Mouse (Mus musculus): ENCODE results near the gene Nfic.

Gene Nfic

GRCm38 (mm10) chr10:81429092-81429491, 26.3 kb downstream of the Nfic start:
- DNase-seq = peak; percentile 96

DNA sequence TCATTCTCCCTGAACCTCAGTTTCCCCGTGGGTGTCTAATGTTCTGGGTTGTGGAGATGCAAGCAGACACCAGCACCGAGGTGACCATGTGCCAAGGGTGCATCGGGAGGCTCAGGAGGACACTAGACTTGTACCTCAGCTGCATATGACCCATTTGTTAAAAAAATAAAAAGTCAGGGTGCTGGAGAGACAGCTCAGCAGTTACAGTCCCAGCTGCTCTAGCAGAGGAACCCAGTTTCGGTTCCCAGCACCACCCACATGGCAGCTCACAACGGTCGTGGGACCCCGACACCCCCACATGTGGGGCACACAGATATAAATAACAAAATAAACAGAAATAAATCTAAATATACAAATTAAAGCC, 26.9 kb downstream of the Nfic start:
- DNase-seq = peak; percentile 94

DNA sequence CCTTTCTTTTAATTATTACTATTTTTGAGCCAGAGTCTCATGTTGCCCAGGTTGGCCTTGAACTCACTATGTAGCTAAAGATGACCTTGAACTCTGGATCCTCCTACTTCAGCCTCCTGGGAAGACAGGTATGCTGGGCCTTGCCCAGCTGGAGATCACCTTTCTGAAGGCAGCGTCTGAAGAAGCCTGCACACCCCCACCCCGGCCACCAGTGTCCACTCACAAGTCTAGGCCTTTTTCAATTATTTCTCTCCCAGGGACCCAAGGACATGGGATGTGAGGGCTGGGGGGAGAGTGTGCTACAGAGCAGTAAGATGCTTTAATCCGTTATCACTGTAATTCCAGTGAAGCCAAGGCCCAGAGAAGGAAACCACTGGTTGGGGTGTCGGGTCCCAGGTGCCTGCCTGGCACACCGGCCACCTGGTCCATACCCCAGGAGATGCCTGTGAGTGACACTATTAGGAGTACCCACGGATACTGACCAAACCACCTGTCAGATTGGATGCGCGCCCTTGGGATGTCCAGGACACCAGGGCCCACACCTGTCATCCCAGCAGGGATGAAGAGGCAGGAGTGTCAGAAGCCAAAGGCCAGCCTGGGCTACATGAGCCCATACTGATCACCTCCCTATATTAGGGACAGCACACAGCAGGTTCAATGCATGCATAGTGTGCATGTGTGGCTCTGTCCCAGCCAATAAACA, 27.5 kb downstream of the Nfic start:
- peak; percentile 96 for DNase-seq

DNA sequence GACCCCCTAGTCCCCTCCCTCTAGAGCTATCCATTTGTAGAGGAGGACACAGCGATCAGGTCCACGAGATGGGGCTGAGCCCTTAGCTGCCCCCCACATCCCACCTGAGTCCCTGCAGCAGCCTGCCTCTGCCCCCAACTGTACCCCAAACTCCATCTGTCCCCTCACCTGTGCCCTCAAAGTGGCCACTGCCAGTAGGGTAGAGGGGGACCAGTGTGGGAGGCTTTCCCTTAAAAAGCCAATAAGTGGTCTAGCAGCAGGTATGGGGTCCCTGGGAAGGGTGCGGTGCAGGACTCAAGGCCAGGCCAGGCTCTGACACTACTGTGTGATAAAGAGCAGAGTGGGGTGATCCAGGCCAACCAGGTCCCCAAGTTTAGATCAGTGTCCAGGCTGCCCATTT, 28.1 kb downstream of the Nfic start:
- DNase-seq = no peak

- peak; percentile 98 for DNase-seq
Measured at GRCm38 (mm10) chr10:81426897-81427296, 28.5 kb downstream of the Nfic start.

- peak; percentile 96 for DNase-seq
Measured at GRCm38 (mm10) chr10:81426081-81426671, 29.3 kb downstream of the Nfic start.

- peak; percentile 98 for DNase-seq
Measured at GRCm38 (mm10) chr10:81425236-81425850, 30.1 kb downstream of the Nfic start.

- DNase-seq = peak; percentile 98
Measured at GRCm38 (mm10) chr10:81424246-81425051, 31.0 kb downstream of the Nfic start.

DNA sequence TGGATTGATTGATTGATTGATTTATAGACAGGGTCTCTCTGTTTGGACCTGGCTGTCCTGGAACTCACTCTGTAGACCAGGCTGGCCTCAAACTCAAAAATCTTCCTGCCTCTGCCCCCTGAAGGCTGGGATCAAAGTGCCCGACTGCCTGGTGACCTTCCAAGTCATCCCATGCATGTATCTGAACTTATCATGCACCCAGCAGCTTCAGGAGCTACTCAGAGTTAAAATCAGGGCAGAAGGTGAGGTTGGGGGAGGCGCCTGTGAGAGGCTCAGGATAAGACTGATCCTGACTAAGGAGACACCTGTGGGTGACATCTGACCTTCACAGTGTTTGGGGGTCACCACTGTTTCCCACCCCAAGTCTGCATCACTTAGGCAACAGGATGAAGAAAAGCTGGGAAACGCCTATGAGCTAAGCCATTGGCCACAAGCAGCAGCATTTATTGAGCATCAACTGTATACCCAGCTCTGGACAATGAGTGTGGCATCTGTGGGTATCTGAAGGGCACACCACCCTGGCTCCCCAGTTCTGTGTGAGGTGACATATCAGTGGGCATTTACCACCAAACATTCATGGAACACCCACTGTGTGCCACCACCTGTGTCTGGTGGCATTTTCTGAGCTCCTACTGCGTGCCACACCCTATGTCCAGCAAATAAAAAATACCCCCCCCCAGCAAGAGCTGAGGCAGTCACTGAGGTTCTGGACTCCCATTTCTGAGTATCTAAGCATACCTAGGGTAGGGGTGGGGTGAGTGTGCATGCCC, 31.8 kb downstream of the Nfic start:
- peak; percentile 94 for DNase-seq

DNA sequence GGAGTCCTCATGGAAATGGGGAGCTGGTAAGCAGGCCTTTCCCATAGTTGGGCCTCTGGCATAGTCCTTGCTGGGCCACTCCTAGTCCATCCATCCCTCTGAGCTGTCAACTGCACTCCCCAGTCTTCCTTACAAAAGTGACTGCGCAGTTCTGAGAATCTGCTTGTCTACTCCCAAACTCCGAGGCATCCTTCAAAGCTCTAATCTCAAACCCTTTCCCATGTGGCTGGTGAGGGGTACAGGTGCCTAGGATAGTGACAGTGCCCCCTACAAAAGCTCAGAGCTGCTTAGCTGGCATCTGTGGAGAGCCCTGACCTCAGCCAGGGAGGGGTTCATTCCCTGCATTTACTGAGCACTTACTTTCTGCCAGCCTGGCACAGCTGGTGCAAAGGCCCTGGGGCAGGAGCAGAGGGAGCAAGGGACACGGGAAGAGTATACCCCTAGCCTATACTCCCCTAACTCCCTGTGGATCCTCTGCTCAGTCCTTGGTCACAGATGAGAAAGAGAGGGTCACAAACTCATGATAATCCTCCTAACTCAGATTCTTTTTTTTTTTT, 32.7 kb downstream of the Nfic start:
- peak; percentile 91 for DNase-seq

DNA sequence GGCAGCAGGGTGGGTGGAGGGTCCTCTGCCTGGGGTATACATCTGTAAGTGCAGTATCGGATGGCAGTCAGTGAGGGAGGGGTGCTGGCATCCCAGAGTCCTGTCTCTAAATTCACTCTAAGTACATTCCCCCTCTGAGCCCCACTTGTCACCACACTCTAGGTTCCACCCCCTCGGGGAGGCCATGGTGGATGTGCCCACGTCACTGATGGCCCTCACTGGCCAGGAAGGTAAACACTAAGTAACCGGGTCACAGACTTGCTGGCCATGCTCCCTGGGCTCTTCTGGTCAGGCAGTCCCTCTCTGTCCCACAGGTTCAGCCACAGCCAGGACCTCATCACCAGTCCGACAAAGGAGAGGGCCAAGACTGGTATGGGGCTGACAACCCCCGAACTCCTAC, 33.2 kb downstream of the Nfic start:
- DNase-seq = peak; percentile 94

DNA sequence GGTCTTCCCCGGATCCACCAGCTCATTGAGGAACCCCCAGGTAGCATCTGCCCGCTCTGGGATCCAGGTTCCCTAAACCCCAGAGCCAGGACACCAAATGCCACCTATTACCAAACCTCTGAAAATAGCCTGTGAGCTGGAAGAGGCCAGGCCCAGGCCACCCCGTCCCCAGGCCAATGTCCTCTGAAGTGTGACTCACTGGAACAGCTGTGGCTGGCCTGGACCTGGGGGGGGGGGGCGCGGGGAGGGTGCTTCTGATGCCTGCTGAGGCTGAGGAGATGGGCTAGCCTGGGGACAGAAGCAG, 33.7 kb downstream of the Nfic start:
- peak; percentile 97 for DNase-seq

- peak; percentile 91 for DNase-seq
Measured at GRCm38 (mm10) chr10:81421041-81421796, 34.2 kb downstream of the Nfic start.

DNA sequence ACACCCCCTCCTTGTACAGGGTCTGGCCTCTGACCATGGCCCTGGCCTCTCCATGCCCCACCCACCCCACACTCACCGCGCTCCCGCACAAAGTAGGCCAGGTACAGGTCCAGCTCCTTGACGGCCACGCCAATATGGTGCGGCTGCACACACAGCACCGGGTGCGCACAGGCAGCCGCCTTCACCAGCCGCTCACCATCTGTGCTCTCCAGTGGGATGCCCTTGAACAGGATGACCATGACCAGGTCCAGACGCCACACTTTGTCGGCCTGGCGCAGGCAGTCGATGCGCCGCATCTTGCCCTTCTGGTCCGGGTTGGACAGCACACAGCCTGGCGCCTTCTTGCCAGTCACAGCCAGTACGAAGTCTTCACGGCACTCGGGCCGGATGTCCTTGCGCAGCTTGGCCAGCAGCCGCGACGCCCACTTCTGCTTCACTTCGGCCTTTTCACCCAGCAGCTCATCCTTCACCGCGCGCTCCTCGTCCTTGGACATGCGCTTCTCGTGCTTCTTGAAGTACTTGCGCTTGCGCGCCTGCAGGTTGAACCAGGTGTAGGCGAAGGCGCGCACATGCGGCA, 35.2 kb downstream of the Nfic start:
- peak; percentile 95 for DNase-seq

GRCm38 (mm10) chr10:81419111-81419928, 36.1 kb downstream of the Nfic start:
- DNase-seq = peak; percentile 90

DNA sequence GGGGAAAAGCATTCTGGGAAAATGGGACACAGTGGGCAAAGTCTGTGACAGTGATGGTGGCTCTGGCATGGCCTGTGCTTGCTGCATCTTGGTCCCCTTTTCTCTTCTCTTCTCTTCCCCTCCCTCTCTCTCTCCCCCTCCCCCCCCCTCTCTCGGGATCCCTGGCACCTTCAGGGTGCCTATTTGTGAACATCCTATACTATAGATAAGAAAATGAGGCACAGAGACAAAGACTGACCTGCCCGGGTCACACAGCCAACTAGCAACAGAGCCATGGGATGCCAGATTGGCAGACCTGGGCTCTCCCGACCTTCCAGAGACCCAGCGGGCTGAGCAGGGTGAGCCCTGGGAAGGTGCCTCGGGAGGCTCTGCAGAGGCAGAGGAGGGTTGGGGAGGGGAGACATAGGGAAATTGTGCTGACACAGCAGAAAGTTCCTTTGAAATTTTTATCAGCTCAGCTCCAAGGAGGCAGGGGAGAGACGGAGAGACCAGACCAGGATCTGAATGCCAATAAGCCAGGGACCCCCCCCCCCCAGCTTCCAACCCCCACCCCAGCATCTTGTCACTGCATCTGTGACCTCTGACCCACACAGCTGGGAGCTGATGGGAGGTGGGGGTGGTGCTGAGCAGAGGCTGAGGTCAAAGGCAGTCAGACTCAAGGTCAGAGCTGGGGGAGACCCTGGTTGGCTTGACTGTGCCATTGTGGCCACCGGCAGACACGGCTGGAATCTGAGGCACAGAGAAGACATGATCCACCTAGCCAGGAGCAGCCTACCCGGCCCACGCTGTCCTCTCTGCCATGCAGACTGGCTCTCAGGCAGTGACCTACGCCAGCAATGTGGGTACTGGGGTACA, 37.0 kb downstream of the Nfic start:
- peak; percentile 93 for DNase-seq

- peak; percentile 96 for DNase-seq
Measured at GRCm38 (mm10) chr10:81417227-81418215, 37.9 kb downstream of the Nfic start.

GRCm38 (mm10) chr10:81416581-81417226, 38.7 kb downstream of the Nfic start:
- DNase-seq = peak; percentile 99
